Mouse (Mus musculus): ENCODE measurements around the gene Ccdc60. TPM values are rescaled to one million over a fixed set of nuclear protein-coding genes. Genes with fewer than 3 reads are reported as not detected.
"Not testable (repeated sequence)": the region's sequence is repeated elsewhere in the genome, so short reads cannot be mapped to it uniquely, and the experiment has no call there.

Gene Ccdc60
- total RNA-seq, 1 experiment: 0.54 TPM

- Histone ChIP-seq H3K4me3 (ENCODE audit: insufficient read depth in 1 of 2, low read depth in 1 of 2, low read length in 2 of 2, poor library complexity in 1 of 2, severe bottlenecking in 1 of 2) (peak overlapping the region in 1 of 2 experiments; percentile 47; a peak in 2 of 4 replicates), H3K4me1 (ENCODE audit: control insufficient read depth in 2 of 2, insufficient read depth in 2 of 2, low read length in 2 of 2, poor library complexity in 1 of 2) (peaks cover 0 to 10% of the 10 kb centered on the region in 2 experiments; a peak in 2 of 4 replicates), H3K27ac (ENCODE audit: insufficient read depth, low read depth, low read length, poor library complexity, severe bottlenecking) (no peak overlapping the region), H3K9ac (ENCODE audit: insufficient read depth, low read depth, low read length, poor library complexity, severe bottlenecking) (0 out of 2 replicates have a peak overlapping the region, but pooled peaks have one; percentile 21), H3K9me3 (ENCODE audit: control insufficient read depth, insufficient read depth, low read depth, low read length) (no peaks in the 10 kb centered on the region), H3K36me3 (ENCODE audit: control insufficient read depth, insufficient read depth, low read length, poor library complexity, severe bottlenecking) (no peaks in the 10 kb centered on the region)
- in situ Hi-C loops (cut with MboI; ENCODE audit: low sequenced_read_pairs in 2 of 2, unreplicated experiment in 2 of 2): no loop called here
- TF ChIP-seq HCFC1 (IDR thresholded peaks at IDR 0.05; ENCODE audit: borderline replicate concordance, insufficient read depth, low read length) (no peak), MAFK (IDR thresholded peaks at IDR 0.05; ENCODE audit: insufficient read depth, low read depth, low read length) (no peak), CHD2 (IDR thresholded peaks at IDR 0.05; ENCODE audit: low read depth, low read length) (no peak), ZNF384 (IDR thresholded peaks at IDR 0.05; ENCODE audit: low read depth, low read length) (no peak), ZC3H11A (IDR thresholded peaks at IDR 0.05; ENCODE audit: borderline replicate concordance, low read depth, low read length) (no peak)
- DNase-seq (ENCODE audit: low read depth, low spot score): no peak
Measured at GRCm38 (mm10) chr5:116309383-116309801, 20.6 kb upstream of the Ccdc60 start.

- no peak for DNase-seq (ENCODE audit: low read depth, low spot score)
- in situ Hi-C loops (cut with MboI; ENCODE audit: low sequenced_read_pairs in 2 of 2, unreplicated experiment in 2 of 2): no loop called here
Measured at GRCm38 (mm10) chr5:116305557-116305956, 16.8 kb upstream of the Ccdc60 start.

GRCm38 (mm10) chr5:116305146-116305545 is 16.4 kb upstream of the Ccdc60 start:
- H3K4me3 ChIP-seq (ENCODE audit: insufficient read depth in 1 of 2, low read depth in 1 of 2, low read length in 2 of 2, poor library complexity in 1 of 2, severe bottlenecking in 1 of 2); in situ Hi-C loops (cut with MboI; ENCODE audit: low sequenced_read_pairs in 2 of 2, unreplicated experiment in 2 of 2); H3K9ac ChIP-seq (ENCODE audit: insufficient read depth, low read depth, low read length, poor library complexity, severe bottlenecking); H3K27ac ChIP-seq (ENCODE audit: insufficient read depth, low read depth, low read length, poor library complexity, severe bottlenecking); H3K36me3 ChIP-seq (ENCODE audit: control insufficient read depth, insufficient read depth, low read length, poor library complexity, severe bottlenecking); H3K9me3 ChIP-seq (ENCODE audit: control insufficient read depth, insufficient read depth, low read depth, low read length): not testable (repeated sequence)
- H3K4me1 ChIP-seq (ENCODE audit: control insufficient read depth in 2 of 2, insufficient read depth in 2 of 2, low read length in 2 of 2, poor library complexity in 1 of 2): peaks cover 2 to 11% of the 10 kb centered on the region in 2 experiments; a peak in 2 of 4 replicates
- peak; percentile 58 for DNase-seq (ENCODE audit: low read depth, low spot score)

More at GRCm38 (mm10) chr5:116305557-116305956, 16.8 kb upstream of the Ccdc60 start:
- TF ChIP-seq MAFK (IDR thresholded peaks at IDR 0.05; ENCODE audit: insufficient read depth, low read depth, low read length): no peak
- TF ChIP-seq CHD2 (IDR thresholded peaks at IDR 0.05; ENCODE audit: low read depth, low read length): no peak
- no peak for TF ChIP-seq HCFC1 (IDR thresholded peaks at IDR 0.05; ENCODE audit: borderline replicate concordance, insufficient read depth, low read length)
- no peak for TF ChIP-seq ZC3H11A (IDR thresholded peaks at IDR 0.05; ENCODE audit: borderline replicate concordance, low read depth, low read length)
- no peak overlapping the region for H3K27ac ChIP-seq (ENCODE audit: insufficient read depth, low read depth, low read length, poor library complexity, severe bottlenecking)
- no peaks in the 10 kb centered on the region for H3K36me3 ChIP-seq (ENCODE audit: control insufficient read depth, insufficient read depth, low read length, poor library complexity, severe bottlenecking)
- H3K4me1 ChIP-seq (ENCODE audit: control insufficient read depth in 2 of 2, insufficient read depth in 2 of 2, low read length in 2 of 2, poor library complexity in 1 of 2): peaks cover 2 to 8% of the 10 kb centered on the region in 2 experiments; a peak in 1 of 4 replicates
- H3K9ac ChIP-seq (ENCODE audit: insufficient read depth, low read depth, low read length, poor library complexity, severe bottlenecking): no peak overlapping the region
- H3K4me3 ChIP-seq (ENCODE audit: insufficient read depth in 1 of 2, low read depth in 1 of 2, low read length in 2 of 2, poor library complexity in 1 of 2, severe bottlenecking in 1 of 2): no peak overlapping the region
- H3K9me3 ChIP-seq (ENCODE audit: control insufficient read depth, insufficient read depth, low read depth, low read length): no peaks in the 10 kb centered on the region

GRCm38 (mm10) chr5:116300984-116301383 is 12.2 kb upstream of the Ccdc60 start:
- Histone ChIP-seq H3K27ac (ENCODE audit: insufficient read depth, low read depth, low read length, poor library complexity, severe bottlenecking) (no peak overlapping the region), H3K4me3 (ENCODE audit: insufficient read depth in 1 of 2, low read depth in 1 of 2, low read length in 2 of 2, poor library complexity in 1 of 2, severe bottlenecking in 1 of 2) (no peak overlapping the region), H3K4me1 (ENCODE audit: control insufficient read depth in 2 of 2, insufficient read depth in 2 of 2, low read length in 2 of 2, poor library complexity in 1 of 2) (peaks cover 6 to 12% of the 10 kb centered on the region in 2 experiments; a peak in 3 of 4 replicates), H3K9me3 (ENCODE audit: control insufficient read depth, insufficient read depth, low read depth, low read length) (no peaks in the 10 kb centered on the region), H3K9ac (ENCODE audit: insufficient read depth, low read depth, low read length, poor library complexity, severe bottlenecking) (no peak overlapping the region), H3K36me3 (ENCODE audit: control insufficient read depth, insufficient read depth, low read length, poor library complexity, severe bottlenecking) (no peaks in the 10 kb centered on the region)
- DNase-seq (ENCODE audit: low read depth, low spot score): no peak
- TF ChIP-seq CHD2 (IDR thresholded peaks at IDR 0.05; ENCODE audit: low read depth, low read length) (no peak), ZNF384 (IDR thresholded peaks at IDR 0.05; ENCODE audit: low read depth, low read length) (no peak), HCFC1 (IDR thresholded peaks at IDR 0.05; ENCODE audit: borderline replicate concordance, insufficient read depth, low read length) (no peak), MAFK (IDR thresholded peaks at IDR 0.05; ENCODE audit: insufficient read depth, low read depth, low read length) (no peak), ZC3H11A (IDR thresholded peaks at IDR 0.05; ENCODE audit: borderline replicate concordance, low read depth, low read length) (no peak)
- in situ Hi-C loops (cut with MboI; ENCODE audit: low sequenced_read_pairs in 2 of 2, unreplicated experiment in 2 of 2): no loop called here

- DNase-seq (ENCODE audit: low read depth, low spot score): no peak
- Histone ChIP-seq H3K27ac (ENCODE audit: insufficient read depth, low read depth, low read length, poor library complexity, severe bottlenecking) (no peak overlapping the region), H3K36me3 (ENCODE audit: control insufficient read depth, insufficient read depth, low read length, poor library complexity, severe bottlenecking) (no peaks in the 10 kb centered on the region), H3K4me3 (ENCODE audit: insufficient read depth in 1 of 2, low read depth in 1 of 2, low read length in 2 of 2, poor library complexity in 1 of 2, severe bottlenecking in 1 of 2) (no peak overlapping the region), H3K9ac (ENCODE audit: insufficient read depth, low read depth, low read length, poor library complexity, severe bottlenecking) (no peak overlapping the region), H3K9me3 (ENCODE audit: control insufficient read depth, insufficient read depth, low read depth, low read length) (no peaks in the 10 kb centered on the region), H3K4me1 (ENCODE audit: control insufficient read depth in 2 of 2, insufficient read depth in 2 of 2, low read length in 2 of 2, poor library complexity in 1 of 2) (peaks cover 0 to 2% of the 10 kb centered on the region in 2 experiments; a peak in 1 of 4 replicates)
- in situ Hi-C loops (cut with MboI; ENCODE audit: low sequenced_read_pairs in 2 of 2, unreplicated experiment in 2 of 2): no loop called here
- no peak for TF ChIP-seq HCFC1 (IDR thresholded peaks at IDR 0.05; ENCODE audit: borderline replicate concordance, insufficient read depth, low read length)
- TF ChIP-seq CHD2 (IDR thresholded peaks at IDR 0.05; ENCODE audit: low read depth, low read length): no peak
- TF ChIP-seq MAFK (IDR thresholded peaks at IDR 0.05; ENCODE audit: insufficient read depth, low read depth, low read length): no peak
- TF ChIP-seq ZC3H11A (IDR thresholded peaks at IDR 0.05; ENCODE audit: borderline replicate concordance, low read depth, low read length): no peak
- TF ChIP-seq ZNF384 (IDR thresholded peaks at IDR 0.05; ENCODE audit: low read depth, low read length): no peak
Measured at GRCm38 (mm10) chr5:116293501-116293900, 4.7 kb upstream of the Ccdc60 start.
